Mouse (Mus musculus) E14TG2a.4 (cell line): ENCODE data around the gene Nlk.

Experiments used
- H3K27me3 ChIP-seq: 2 replicates; pipeline ENCODE4 v1.6.1; 2014; ENCODE audit warnings: low read length, control low read depth; ENCODE audit not compliant: insufficient read depth
- H3K36me3 ChIP-seq: 2 replicates; pipeline ENCODE4 v1.6.1; 2014; ENCODE audit warnings: low read length, control low read depth; ENCODE audit not compliant: insufficient read depth
- H3K4me1 ChIP-seq: replicated peaks from 2 replicates; pipeline ENCODE4 v1.6.1; 2014; ENCODE audit warnings: low read depth, low read length, control low read depth
- H3K4me3 ChIP-seq: replicated peaks from 2 replicates; pipeline ENCODE4 v1.5.1; 2014; ENCODE audit warnings: mild to moderate bottlenecking, low read length
- H3K9me3 ChIP-seq: 2 replicates; pipeline ENCODE4 v1.6.1; 2014; ENCODE audit warnings: low read length, control low read depth
- CTCF ChIP-seq: conservative IDR thresholded peaks from 2 replicates; pipeline ENCODE4 v1.5.1; 2014; ENCODE audit warnings: low read length
- NANOG ChIP-seq: IDR thresholded peaks from 2 replicates; pipeline ENCODE4 v1.6.1; 2014; ENCODE audit warnings: borderline replicate concordance, low read length, mixed read lengths
- POU5F1 ChIP-seq: IDR thresholded peaks from 2 replicates; pipeline ENCODE4 v1.6.1; 2014; ENCODE audit warnings: low read length, borderline replicate concordance

The Nlk gene

DNA sequence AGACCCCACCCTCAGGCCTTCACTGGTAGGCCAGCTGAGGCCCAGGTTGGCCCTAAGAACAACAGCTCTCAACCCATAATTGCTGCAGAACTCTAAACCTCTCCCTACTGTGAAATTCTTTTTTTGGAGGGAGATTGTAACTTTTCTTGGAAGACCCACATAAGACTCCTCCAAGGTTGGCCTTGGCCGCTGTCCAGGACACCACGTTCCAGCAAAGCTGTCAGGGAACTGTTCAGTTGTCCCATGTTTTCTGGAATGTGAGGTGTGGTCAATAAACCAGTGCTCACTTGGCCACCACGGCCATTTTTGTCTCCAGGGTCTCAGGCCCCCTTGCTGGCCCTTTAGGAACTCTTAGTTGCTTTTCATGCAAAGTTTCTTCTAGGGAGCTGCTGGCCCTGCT, 175.3 kb downstream of the Nlk start:
- Histone ChIP-seq H3K4me1 (peaks cover 48% of the 10 kb centered on the region), H3K27me3 (no peaks in the 10 kb centered on the region), H3K9me3 (no peaks in the 10 kb centered on the region), H3K4me3 (no peak overlapping the region), H3K36me3 (peaks cover 97% of the 10 kb centered on the region)
- TF ChIP-seq NANOG: no peak
- TF ChIP-seq POU5F1: no peak

- H3K27me3 ChIP-seq: no peaks in the 10 kb centered on the region
- TF ChIP-seq NANOG (no peak), POU5F1 (no peak), CTCF (no peak)
- H3K9me3 ChIP-seq: no peaks in the 10 kb centered on the region
- no peak overlapping the region for H3K4me3 ChIP-seq
- peaks cover 63% of the 10 kb centered on the region for H3K4me1 ChIP-seq
- H3K36me3 ChIP-seq: peaks cover 97% of the 10 kb centered on the region
Measured at GRCm38 (mm10) chr11:78518931-78519330, 178.2 kb downstream of the Nlk start.
